Mouse (Mus musculus): ENCODE results near the gene Egln3. TPM values are rescaled to one million over a fixed set of nuclear protein-coding genes. Genes with fewer than 3 reads are reported as not detected.

Gene Egln3
- polyA plus RNA-seq, 1 experiment from 2014 or later, result 3.2 TPM

- no peak for DNase-seq (ENCODE audit: extremely low spot score, low spot score)
Observed at GRCm38 (mm10) chr12:54222036-54222760, 18.5 kb upstream of the Egln3 start.

GRCm38 (mm10) chr12:54216673-54217072 lies 13.0 kb upstream of the Egln3 start:
- H3K27ac ChIP-seq, result no peak overlapping the region
- no peak for DNase-seq (ENCODE audit: extremely low spot score, low spot score)
- H3K4me3 ChIP-seq, result no peak overlapping the region
- no peaks in the 10 kb centered on the region for H3K36me3 ChIP-seq (replicated peaks)
- no peaks in the 10 kb centered on the region; the same call in 1 of the 2 replicates for H3K27me3 ChIP-seq (ENCODE audit: poor library complexity, severe bottlenecking)
- no peaks in the 10 kb centered on the region for H3K4me1 ChIP-seq
- H3K9me3 ChIP-seq, result no peaks in the 10 kb centered on the region
- 82% methylated on average over 5 of the region's 5 CpGs for WGBS

More at GRCm38 (mm10) chr12:54222036-54222760, 18.5 kb upstream of the Egln3 start:
- 84% methylated on average over 12 of the region's 12 CpGs for WGBS
- Histone ChIP-seq H3K4me3 (no peak overlapping the region), H3K4me1 (peaks cover 11% of the 10 kb centered on the region), H3K27ac (no peak overlapping the region), H3K9me3 (no peaks in the 10 kb centered on the region), H3K36me3 (replicated peaks) (no peaks in the 10 kb centered on the region), H3K27me3 (ENCODE audit: poor library complexity, severe bottlenecking) (no peaks in the 10 kb centered on the region)

- H3K36me3 ChIP-seq (replicated peaks), result no peaks in the 10 kb centered on the region
- H3K27ac ChIP-seq, result no peak overlapping the region
- no peak overlapping the region for H3K4me3 ChIP-seq
- H3K9me3 ChIP-seq, result no peaks in the 10 kb centered on the region
- no peaks in the 10 kb centered on the region; the same call in 1 of the 2 replicates for H3K27me3 ChIP-seq (ENCODE audit: poor library complexity, severe bottlenecking)
- no peaks in the 10 kb centered on the region for H3K4me1 ChIP-seq
- no peak for DNase-seq (ENCODE audit: extremely low spot score, low spot score)
- WGBS, result 89% methylated on average over 6 of the region's 6 CpGs
Observed at GRCm38 (mm10) chr12:54214426-54214825, 10.8 kb upstream of the Egln3 start.

- 0 out of 2 replicates have a peak, but pooled peaks cover 3% of the 10 kb centered on the region for H3K4me1 ChIP-seq
- no peak for DNase-seq (ENCODE audit: extremely low spot score, low spot score)
- no peaks in the 10 kb centered on the region; the same call in 1 of the 2 replicates for H3K27me3 ChIP-seq (ENCODE audit: poor library complexity, severe bottlenecking)
- no peaks in the 10 kb centered on the region for H3K9me3 ChIP-seq
- H3K36me3 ChIP-seq (replicated peaks), result no peaks in the 10 kb centered on the region
- WGBS, result 84% methylated on average over 4 of the region's 4 CpGs
- H3K4me3 ChIP-seq, result no peak overlapping the region
- H3K27ac ChIP-seq, result no peak overlapping the region
Observed at GRCm38 (mm10) chr12:54213871-54214270, 10.2 kb upstream of the Egln3 start.

GRCm38 (mm10) chr12:54213230-54213629 lies 9.6 kb upstream of the Egln3 start:
- DNase-seq (ENCODE audit: extremely low spot score, low spot score), result no peak
- 0 out of 2 replicates have a peak, but pooled peaks cover 6% of the 10 kb centered on the region for H3K4me1 ChIP-seq
- H3K4me3 ChIP-seq, result no peak overlapping the region
- H3K27ac ChIP-seq, result no peak overlapping the region
- no peaks in the 10 kb centered on the region for H3K36me3 ChIP-seq (replicated peaks)
- 68% methylated on average over 5 of the region's 5 CpGs for WGBS
- no peaks in the 10 kb centered on the region for H3K9me3 ChIP-seq
- no peaks in the 10 kb centered on the region; the same call in 1 of the 2 replicates for H3K27me3 ChIP-seq (ENCODE audit: poor library complexity, severe bottlenecking)

- H3K27me3 ChIP-seq (ENCODE audit: poor library complexity, severe bottlenecking), result peaks cover 16% of the 10 kb centered on the region
- H3K36me3 ChIP-seq (replicated peaks), result no peaks in the 10 kb centered on the region
- H3K4me1 ChIP-seq, result peaks cover 11% of the 10 kb centered on the region
- 0 out of 2 replicates have a peak, but pooled peaks cover 2% of the 10 kb centered on the region for H3K9me3 ChIP-seq
- WGBS, result 83% methylated on average over 6 of the region's 6 CpGs
- no peak overlapping the region for H3K27ac ChIP-seq
- no peak overlapping the region for H3K4me3 ChIP-seq
- DNase-seq (ENCODE audit: extremely low spot score, low spot score), result no peak
Observed at GRCm38 (mm10) chr12:54209182-54209563, 5.5 kb upstream of the Egln3 start.

- Histone ChIP-seq H3K4me1 (peaks cover 17% of the 10 kb centered on the region), H3K9me3 (0 out of 2 replicates have a peak, but pooled peaks cover 2% of the 10 kb centered on the region), H3K4me3 (no peak overlapping the region), H3K27ac (no peak overlapping the region), H3K36me3 (replicated peaks) (no peaks in the 10 kb centered on the region), H3K27me3 (ENCODE audit: poor library complexity, severe bottlenecking) (peaks cover 19% of the 10 kb centered on the region)
- DNase-seq (ENCODE audit: extremely low spot score, low spot score), result no peak
- 68% methylated on average over 8 of the region's 8 CpGs for WGBS
Observed at GRCm38 (mm10) chr12:54208433-54209181, 4.9 kb upstream of the Egln3 start.

- H3K36me3 ChIP-seq (replicated peaks), result no peaks in the 10 kb centered on the region
- H3K4me1 ChIP-seq, result peaks cover 36% of the 10 kb centered on the region
- peaks cover 43% of the 10 kb centered on the region for H3K27me3 ChIP-seq (ENCODE audit: poor library complexity, severe bottlenecking)
- no peak overlapping the region for H3K27ac ChIP-seq
- H3K4me3 ChIP-seq, result no peak overlapping the region
- 0 out of 2 replicates have a peak, but pooled peaks cover 2% of the 10 kb centered on the region for H3K9me3 ChIP-seq
- no peak for DNase-seq (ENCODE audit: extremely low spot score, low spot score)
- WGBS, result 89% methylated on average over 4 of the region's 4 CpGs
Observed at GRCm38 (mm10) chr12:54205731-54206130, 2.1 kb upstream of the Egln3 start.

GRCm38 (mm10) chr12:54205195-54205594 lies 1.5 kb upstream of the Egln3 start:
- peaks cover 43% of the 10 kb centered on the region for H3K27me3 ChIP-seq (ENCODE audit: poor library complexity, severe bottlenecking)
- WGBS, result 15% methylated on average over 1 of the region's 1 CpGs
- 0 out of 2 replicates have a peak, but pooled peaks cover 2% of the 10 kb centered on the region for H3K9me3 ChIP-seq
- no peaks in the 10 kb centered on the region for H3K36me3 ChIP-seq (replicated peaks)
- H3K27ac ChIP-seq, result no peak overlapping the region
- H3K4me1 ChIP-seq, result peaks cover 36% of the 10 kb centered on the region
- H3K4me3 ChIP-seq, result no peak overlapping the region
- no peak for DNase-seq (ENCODE audit: extremely low spot score, low spot score)

GRCm38 (mm10) chr12:54202765-54203655 lies 650 bp downstream of the Egln3 start:
- peak overlapping the region; percentile 77 for H3K4me3 ChIP-seq
- DNase-seq (ENCODE audit: extremely low spot score, low spot score), result peak; percentile 65
- H3K27ac ChIP-seq, result peak overlapping the region; percentile 86
- 3% methylated on average over 55 of the region's 55 CpGs for WGBS
- H3K9me3 ChIP-seq, result 0 out of 2 replicates have a peak, but pooled peaks cover 2% of the 10 kb centered on the region
- no peaks in the 10 kb centered on the region for H3K36me3 ChIP-seq (replicated peaks)
- peaks cover 48% of the 10 kb centered on the region for H3K4me1 ChIP-seq
- H3K27me3 ChIP-seq (ENCODE audit: poor library complexity, severe bottlenecking), result peaks cover 43% of the 10 kb centered on the region

- Histone ChIP-seq H3K4me3 (peak overlapping the region; percentile 77), H3K36me3 (replicated peaks) (no peaks in the 10 kb centered on the region), H3K4me1 (peaks cover 56% of the 10 kb centered on the region), H3K27me3 (ENCODE audit: poor library complexity, severe bottlenecking) (peaks cover 43% of the 10 kb centered on the region), H3K27ac (no peak overlapping the region), H3K9me3 (0 out of 2 replicates have a peak, but pooled peaks cover 2% of the 10 kb centered on the region)
- WGBS, result 42% methylated on average over 6 of the region's 6 CpGs
- no peak for DNase-seq (ENCODE audit: extremely low spot score, low spot score)
Observed at GRCm38 (mm10) chr12:54202276-54202675, 1.4 kb downstream of the Egln3 start.

- 61% methylated on average over 6 of the region's 6 CpGs for WGBS
- Histone ChIP-seq H3K27me3 (ENCODE audit: poor library complexity, severe bottlenecking) (peaks cover 43% of the 10 kb centered on the region), H3K4me1 (peaks cover 65% of the 10 kb centered on the region), H3K36me3 (replicated peaks) (no peaks in the 10 kb centered on the region), H3K4me3 (no peak overlapping the region), H3K27ac (no peak overlapping the region), H3K9me3 (no peaks in the 10 kb centered on the region)
- no peak for DNase-seq (ENCODE audit: extremely low spot score, low spot score)
Observed at GRCm38 (mm10) chr12:54200856-54201255, 2.8 kb downstream of the Egln3 start.

Data from forebrain, embryonic 10.5 days (tissue).